Mouse (Mus musculus) limb, embryonic 11.5 days (tissue): ENCODE results near the gene Mfsd6. TPM values are rescaled to one million over a fixed set of nuclear protein-coding genes. Genes with fewer than 3 reads are reported as not detected.

Source experiments
- ATAC-seq: fragments of 200-750 bp; cut with Nextera tagmentation; 2 replicates; pipeline ENCODE4 v1.8.0; 2017; ENCODE audit warnings: low read depth; ENCODE audit not compliant: insufficient number of reproducible peaks, low FRiP score, low TSS enrichment
- DNase-seq: peaks from one replicate; pipeline ENCODE4 v3.0.0-alpha.2; 2015; ENCODE audit warnings: low spot score
- H3K27ac ChIP-seq: fragments of 300-500 bp; sonication (generic); replicated peaks from 2 replicates; pipeline ENCODE4 v1.5.1; 2014; ENCODE audit warnings: low read depth, mild to moderate bottlenecking, low read length
- H3K27me3 ChIP-seq: fragments of 300-500 bp; sonication (generic); 2 replicates; pipeline ENCODE4 v1.6.1; 2014; ENCODE audit warnings: mild to moderate bottlenecking, low read length, mixed read lengths; ENCODE audit not compliant: control insufficient read depth, insufficient read depth
- H3K36me3 ChIP-seq: fragments of 300-500 bp; sonication (generic); 2 replicates; pipeline ENCODE4 v1.6.1; 2014; ENCODE audit warnings: mild to moderate bottlenecking, low read length, moderate library complexity, mixed read lengths; ENCODE audit not compliant: control insufficient read depth, insufficient read depth
- H3K4me1 ChIP-seq: fragments of 300-500 bp; sonication (generic); 2 replicates; pipeline ENCODE4 v1.6.1; 2014; ENCODE audit warnings: low read length, mixed read lengths; ENCODE audit not compliant: control insufficient read depth, insufficient read depth
- H3K4me2 ChIP-seq: fragments of 300-500 bp; sonication (generic); 2 replicates; pipeline ENCODE4 v1.6.1; 2014; ENCODE audit warnings: low read depth, mild to moderate bottlenecking, moderate library complexity; ENCODE audit not compliant: severe bottlenecking
- H3K4me3 ChIP-seq: fragments of 300-500 bp; sonication (generic); 2 replicates; pipeline ENCODE4 v1.5.1; 2014; ENCODE audit warnings: low read depth, low read length
- H3K9ac ChIP-seq: fragments of 300-500 bp; sonication (generic); 2 replicates; pipeline ENCODE4 v1.6.1; 2014; ENCODE audit warnings: mild to moderate bottlenecking, low read length
- H3K9me3 ChIP-seq: fragments of 300-500 bp; sonication (generic); 2 replicates; pipeline ENCODE4 v1.6.1; 2016; ENCODE audit warnings: low read length; ENCODE audit not compliant: control insufficient read depth
- WGBS: fragments of 180-500 bp; shearing (Covaris S2); extraction: QIAGEN DNeasy Blood & Tissue Kit; methylation state at CpG from one replicate; pipeline ENCODE4 v1.1.7; 2014; 5-methylcytosine and 5-hydroxymethylcytosine counted together
- polyA plus RNA-seq: library from polyadenylated mRNA; unstranded; fragments of >200 nt; fragmentation: Nextera tagmentation; extraction: Ambion mirVana; gene quantifications from 2 replicates; pipeline ENCODE4 v1.2.1, GENCODE M21; 2014

Mfsd6 gene
- polyA plus RNA-seq: 0.61 and 0.82 TPM in 2 replicates

DNA sequence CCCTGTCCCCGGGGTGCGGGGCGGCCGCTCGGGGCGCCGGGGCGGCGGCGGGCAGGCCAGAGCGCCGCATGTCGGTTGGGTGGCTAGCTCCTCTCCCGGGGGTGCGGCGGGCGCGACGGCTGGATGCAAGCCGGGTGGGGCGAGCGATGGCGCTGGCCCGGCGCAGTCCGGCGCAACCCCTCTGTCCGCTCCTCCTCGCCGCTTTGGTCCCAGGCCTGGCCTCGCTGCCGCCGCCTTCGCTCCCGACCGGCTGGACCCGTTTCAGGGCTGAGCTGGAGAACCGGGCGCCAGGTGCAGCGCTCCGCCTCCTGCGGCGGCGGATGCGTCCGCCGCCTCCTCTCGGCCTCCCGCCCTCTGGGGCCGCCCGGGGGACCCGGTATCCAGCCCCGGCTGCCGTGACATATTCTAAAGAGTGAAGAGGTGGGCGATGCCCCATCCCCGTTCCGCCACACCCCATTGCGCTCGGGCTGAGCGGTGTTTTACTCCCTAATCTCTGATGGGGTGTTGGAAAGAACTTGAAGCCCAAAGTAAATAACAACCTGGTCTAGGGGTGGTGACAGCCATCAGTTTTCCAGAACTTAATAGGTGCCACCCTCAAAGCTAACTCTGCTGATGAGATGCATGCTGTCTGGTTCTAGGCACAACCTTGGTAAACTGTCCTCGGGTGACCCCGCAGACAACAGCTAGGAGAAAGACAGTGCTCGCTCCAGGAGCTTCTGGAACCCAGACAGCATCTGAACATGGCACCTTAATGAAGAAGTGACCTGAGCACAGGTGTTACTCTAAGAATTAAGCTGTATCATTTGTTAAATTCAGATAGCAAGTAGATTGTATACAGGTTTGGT, at the start of gene Mfsd6:
Mfsd6 (minus strand) TSS at position 407 of the 845 bp plus-strand sequence.
- Histone ChIP-seq H3K27ac (no peak within 1 kb of the TSS), H3K4me2 (peak within 1 kb of the TSS; percentile 99), H3K4me1 (no peaks in the 10 kb centered on the region), H3K27me3 (peaks cover 18% of the 10 kb centered on the region), H3K9ac (peak within 1 kb of the TSS; percentile 59), H3K9me3 (no peaks in the 10 kb centered on the region), H3K36me3 (no peaks in the 10 kb centered on the region), H3K4me3 (peak within 1 kb of the TSS; percentile 77)
- peak; percentile 28; the same call in 1 of the 2 replicates for ATAC-seq
- 3% methylated on average over 54 of the region's 63 CpGs for WGBS
- peak; percentile 52 for DNase-seq

- ATAC-seq: no peak
Measured at GRCm38 (mm10) chr1:52765176-52766111, 38.2 kb upstream of the Mfsd6 start.

GRCm38 (mm10) chr1:52763894-52764809, 36.9 kb upstream of the Mfsd6 start:
- WGBS: 60% methylated on average over 4 of the region's 4 CpGs
- DNase-seq (no peak), ATAC-seq (no peak)
- no peaks in the 10 kb centered on the region for H3K9me3 ChIP-seq
- H3K4me2 ChIP-seq: no peak overlapping the region
- H3K4me3 ChIP-seq: no peak overlapping the region
- no peak overlapping the region for H3K9ac ChIP-seq
- H3K36me3 ChIP-seq: no peaks in the 10 kb centered on the region
- H3K27me3 ChIP-seq: no peaks in the 10 kb centered on the region
- no peak overlapping the region for H3K27ac ChIP-seq
- no peaks in the 10 kb centered on the region for H3K4me1 ChIP-seq

More at GRCm38 (mm10) chr1:52765176-52766111, 38.2 kb upstream of the Mfsd6 start:
- H3K4me1 ChIP-seq: no peaks in the 10 kb centered on the region
- H3K36me3 ChIP-seq: no peaks in the 10 kb centered on the region
- no peak for DNase-seq
- no peak overlapping the region for H3K9ac ChIP-seq
- no peak overlapping the region for H3K4me3 ChIP-seq
- no peaks in the 10 kb centered on the region for H3K27me3 ChIP-seq
- no peak overlapping the region for H3K4me2 ChIP-seq
- no peaks in the 10 kb centered on the region for H3K9me3 ChIP-seq
- no peak overlapping the region for H3K27ac ChIP-seq
- WGBS: 82% methylated on average over 7 of the region's 7 CpGs

DNA sequence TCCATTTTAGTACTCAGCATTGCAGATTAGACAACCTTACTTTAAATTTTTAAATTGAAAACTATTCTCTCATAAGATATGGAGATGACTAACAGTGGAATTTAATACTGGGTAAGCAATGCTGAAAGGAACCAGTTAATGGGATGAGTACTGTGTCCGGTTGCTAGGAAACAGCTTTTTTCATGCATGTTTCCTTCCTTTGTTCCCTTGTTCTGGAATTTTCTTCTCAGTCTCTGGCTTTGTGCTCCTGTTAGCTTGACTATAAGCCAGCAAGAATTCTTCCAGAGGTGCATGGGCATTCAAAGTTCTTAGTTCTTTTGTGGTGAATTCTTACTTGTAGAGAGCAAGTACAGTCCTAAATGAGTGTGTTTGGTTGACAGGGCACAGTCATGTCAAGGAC, 30.9 kb upstream of the Mfsd6 start:
- ATAC-seq (no peak), DNase-seq (no peak)
- Histone ChIP-seq H3K4me3 (no peak overlapping the region), H3K27me3 (no peaks in the 10 kb centered on the region), H3K27ac (no peak overlapping the region), H3K9me3 (no peaks in the 10 kb centered on the region), H3K4me1 (no peaks in the 10 kb centered on the region), H3K9ac (no peak overlapping the region), H3K36me3 (no peaks in the 10 kb centered on the region), H3K4me2 (no peak overlapping the region)
- 91% methylated on average over 1 of the region's 1 CpGs for WGBS

DNA sequence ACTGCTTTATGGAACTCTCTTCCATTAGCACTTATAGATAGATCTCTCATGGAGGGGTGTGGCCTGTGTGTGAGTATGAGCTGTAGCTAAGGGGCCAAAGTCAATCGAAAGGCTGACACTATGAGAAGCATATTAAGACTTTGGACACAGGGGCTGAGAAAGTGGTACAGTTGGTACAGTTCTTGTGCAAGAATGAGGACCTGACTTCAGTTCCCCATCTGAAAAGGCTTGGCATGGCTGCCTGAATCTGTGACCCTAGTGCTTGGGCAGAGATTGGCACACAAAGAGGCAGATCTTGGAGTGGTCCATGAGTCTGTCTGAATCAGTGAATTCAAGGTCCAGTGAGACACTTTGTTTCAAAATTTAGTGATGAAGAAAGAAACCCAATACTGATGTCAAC, 27.1 kb upstream of the Mfsd6 start:
- WGBS: 96% methylated on average over 1 of the region's 1 CpGs
- DNase-seq (no peak), ATAC-seq (no peak)
- Histone ChIP-seq H3K27ac (no peak overlapping the region), H3K4me1 (no peaks in the 10 kb centered on the region), H3K9ac (no peak overlapping the region), H3K4me3 (no peak overlapping the region), H3K9me3 (no peaks in the 10 kb centered on the region), H3K4me2 (no peak overlapping the region), H3K27me3 (no peaks in the 10 kb centered on the region), H3K36me3 (no peaks in the 10 kb centered on the region)

DNA sequence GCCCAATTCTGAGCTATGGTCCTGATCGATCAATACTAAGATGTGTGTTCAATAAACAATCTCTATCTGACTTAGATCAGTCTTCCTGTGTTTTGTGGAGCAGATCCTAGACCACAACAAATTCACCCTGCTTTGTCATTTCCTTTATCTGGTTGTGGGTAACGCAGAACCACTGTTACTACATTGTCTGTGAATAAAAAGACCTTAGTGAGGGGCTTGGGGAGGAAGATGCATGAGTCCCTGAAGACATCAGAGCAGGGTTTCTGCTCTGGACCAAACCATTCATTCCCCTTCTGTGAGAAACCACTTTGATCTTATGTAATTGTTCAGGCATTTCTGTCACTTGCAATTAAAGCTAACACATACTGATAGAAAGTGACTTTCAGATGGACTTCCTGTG, 26.6 kb upstream of the Mfsd6 start:
- H3K36me3 ChIP-seq: no peaks in the 10 kb centered on the region
- ATAC-seq: no peak
- no peak overlapping the region for H3K9ac ChIP-seq
- DNase-seq: no peak
- H3K4me1 ChIP-seq: no peaks in the 10 kb centered on the region
- H3K27ac ChIP-seq: no peak overlapping the region
- no peaks in the 10 kb centered on the region for H3K9me3 ChIP-seq
- H3K27me3 ChIP-seq: no peaks in the 10 kb centered on the region
- H3K4me2 ChIP-seq: no peak overlapping the region
- no peak overlapping the region for H3K4me3 ChIP-seq
- 92% methylated on average over 2 of the region's 2 CpGs for WGBS

DNA sequence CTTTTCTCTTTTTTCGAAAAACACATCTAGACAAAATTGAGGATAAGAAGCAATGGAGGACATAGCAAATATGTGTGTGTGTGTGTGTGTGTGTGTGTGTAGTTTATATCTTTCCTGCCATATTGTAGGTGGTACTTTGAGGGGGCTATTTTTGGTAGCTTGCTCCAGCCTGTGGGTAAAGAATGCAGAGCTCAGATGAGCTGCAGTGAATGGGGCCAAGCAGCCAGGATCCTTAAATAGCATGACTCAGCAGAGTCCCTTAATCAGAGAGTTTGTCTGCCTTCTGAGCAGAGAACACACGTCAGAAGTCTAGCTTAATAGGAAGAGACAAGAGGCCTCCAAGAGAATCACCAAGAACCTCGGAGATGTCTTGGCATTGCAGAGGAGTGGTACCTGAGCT, 25.4 kb upstream of the Mfsd6 start:
- Histone ChIP-seq H3K9me3 (no peaks in the 10 kb centered on the region), H3K4me3 (no peak overlapping the region), H3K36me3 (no peaks in the 10 kb centered on the region), H3K9ac (no peak overlapping the region), H3K4me1 (no peaks in the 10 kb centered on the region), H3K27ac (no peak overlapping the region), H3K4me2 (no peak overlapping the region), H3K27me3 (no peaks in the 10 kb centered on the region)
- DNase-seq: no peak
- WGBS: 78% methylated on average over 3 of the region's 3 CpGs
- ATAC-seq: no peak

DNA sequence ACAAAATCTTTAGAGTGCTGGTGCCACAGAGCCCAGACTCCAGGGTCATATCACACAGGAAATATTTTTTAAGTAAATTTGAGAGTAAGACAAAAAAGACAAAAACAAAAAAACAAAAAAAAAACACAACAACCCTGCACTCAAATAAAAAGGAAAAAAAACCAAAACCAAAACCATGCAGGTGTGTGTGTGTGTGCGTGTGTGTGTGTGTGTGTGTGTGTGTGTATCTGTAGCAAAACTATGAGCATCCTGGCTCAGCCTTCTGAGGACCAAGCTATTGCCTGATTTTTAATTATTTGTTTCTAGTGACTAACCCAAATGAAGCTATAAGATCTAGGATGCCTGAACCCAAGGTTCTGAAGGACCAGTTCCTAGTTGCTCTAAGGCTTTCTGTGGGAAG, 24.4 kb upstream of the Mfsd6 start:
- 84% methylated on average over 1 of the region's 1 CpGs for WGBS
- H3K9ac ChIP-seq: no peak overlapping the region
- H3K4me3 ChIP-seq: no peak overlapping the region
- H3K27me3 ChIP-seq: no peaks in the 10 kb centered on the region
- no peaks in the 10 kb centered on the region for H3K9me3 ChIP-seq
- DNase-seq (no peak), ATAC-seq (no peak)
- no peak overlapping the region for H3K27ac ChIP-seq
- no peaks in the 10 kb centered on the region for H3K4me1 ChIP-seq
- H3K4me2 ChIP-seq: no peak overlapping the region
- no peaks in the 10 kb centered on the region for H3K36me3 ChIP-seq
